Mouse (Mus musculus) spleen, adult 2 months (tissue): ENCODE results near the gene Tecpr2.

Source experiments
- CTCF ChIP-seq: fragments of 200-500 bp; IDR thresholded peaks from 2 replicates; pipeline ENCODE4 v1.5.1; 2011; ENCODE audit warnings: mild to moderate bottlenecking, inconsistent platforms; ENCODE audit not compliant: insufficient read depth, insufficient read length, insufficient replicate concordance; ENCODE audit errors: extremely low read depth
- POLR2A ChIP-seq: fragments of 200-500 bp; IDR thresholded peaks from 2 replicates; pipeline ENCODE4 v1.6.1; 2011; ENCODE audit warnings: low read depth, low read length, inconsistent platforms

DNA sequence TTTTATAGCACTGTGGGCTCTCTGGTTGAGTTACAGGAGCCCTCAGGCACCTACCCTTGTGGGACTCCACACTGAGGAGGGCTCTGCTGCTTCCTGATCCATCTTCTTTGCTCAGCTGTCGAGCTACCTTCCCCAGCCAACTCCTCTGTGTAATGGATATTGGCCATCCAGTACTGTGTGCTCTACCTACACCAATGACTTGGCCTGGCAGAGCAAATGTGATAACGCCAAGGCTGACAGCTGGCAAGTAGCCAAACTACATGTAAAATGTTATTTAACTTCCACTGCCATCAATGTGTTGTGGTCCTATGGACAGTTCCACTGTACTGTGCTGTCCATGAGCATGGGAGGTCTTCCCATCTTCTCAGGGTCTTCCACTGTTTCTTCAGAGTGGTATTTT lies 72.9 kb downstream of the Tecpr2 start:
- TF ChIP-seq CTCF (no peak), POLR2A (no peak)
